Mouse (Mus musculus) testis, adult 2 months (tissue): ENCODE results near the gene Dmbt1. TPM values are rescaled to one million over a fixed set of nuclear protein-coding genes. Genes with fewer than 3 reads are reported as not detected.

Source experiments
- H3K27ac ChIP-seq: fragments of 200-500 bp; 2 replicates; pipeline ENCODE4 v1.5.1; 2012; ENCODE audit warnings: low read depth, low read length; ENCODE audit not compliant: control insufficient read depth, insufficient read depth
- H3K27me3 ChIP-seq: fragments of 200-500 bp; 2 replicates; pipeline ENCODE4 v1.6.1; 2012; ENCODE audit warnings: mild to moderate bottlenecking, low read length, moderate library complexity; ENCODE audit not compliant: control insufficient read depth, insufficient read depth
- H3K36me3 ChIP-seq: fragments of 200-500 bp; 2 replicates; pipeline ENCODE4 v1.6.1; 2012; ENCODE audit warnings: mild to moderate bottlenecking, low read length; ENCODE audit not compliant: control insufficient read depth, insufficient read depth
- H3K4me1 ChIP-seq: fragments of 200-500 bp; 2 replicates; pipeline ENCODE4 v1.6.1; 2012; ENCODE audit warnings: low read length; ENCODE audit not compliant: control insufficient read depth, insufficient read depth
- H3K4me3 ChIP-seq: fragments of 200-500 bp; 2 replicates; pipeline ENCODE4 v1.5.1; 2012; ENCODE audit warnings: low read depth, mild to moderate bottlenecking, low read length, moderate library complexity, mixed read lengths; ENCODE audit not compliant: control insufficient read depth
- CTCF ChIP-seq: fragments of 200-500 bp; IDR thresholded peaks from 2 replicates; pipeline ENCODE4 v1.5.1; 2012; ENCODE audit warnings: low read depth, mild to moderate bottlenecking, inconsistent platforms, low read length, moderate library complexity; ENCODE audit not compliant: control insufficient read depth, insufficient read depth, insufficient replicate concordance
- POLR2A ChIP-seq: fragments of 200-500 bp; IDR thresholded peaks from 2 replicates; pipeline ENCODE4 v1.6.1; 2012; ENCODE audit warnings: low read depth, mild to moderate bottlenecking, inconsistent platforms, low read length, moderate library complexity; ENCODE audit not compliant: control insufficient read depth
- polyA plus RNA-seq: library from polyadenylated mRNA; depleted of rRNA; stranded (reverse); fragments of >200 nt; gene quantifications from 2 replicates; pipeline ENCODE4 v1.2.3, GENCODE M21; 2012

The Dmbt1 gene
- polyA plus RNA-seq, 1 experiment, result 0.36 TPM

DNA sequence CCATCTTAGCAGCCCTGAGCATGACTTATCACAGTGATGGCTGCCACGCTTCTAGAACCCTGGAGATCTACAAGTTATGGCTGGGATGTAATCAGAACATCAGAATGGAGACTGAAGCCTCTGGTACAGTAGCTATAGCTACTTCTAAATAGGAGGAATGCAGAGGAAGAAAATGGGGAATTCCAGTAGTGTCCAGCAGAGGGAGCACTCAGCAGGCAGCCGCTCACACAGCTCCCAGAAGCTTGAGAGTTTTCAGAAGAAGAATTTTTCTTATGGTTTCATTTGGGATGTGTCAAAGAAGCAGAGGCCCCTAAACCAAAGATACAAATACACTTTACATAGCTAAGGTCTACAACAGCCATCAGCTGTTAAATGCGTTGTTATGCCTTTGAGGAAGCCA is 80.6 kb downstream of the Dmbt1 start:
- Histone ChIP-seq H3K4me3 (no peak overlapping the region), H3K27me3 (no peaks in the 10 kb centered on the region), H3K36me3 (no peaks in the 10 kb centered on the region), H3K27ac (no peak overlapping the region), H3K4me1 (no peaks in the 10 kb centered on the region)
- TF ChIP-seq CTCF, result peak; percentile 56; the same call in 1 of the 2 replicates
- no peak for TF ChIP-seq POLR2A

DNA sequence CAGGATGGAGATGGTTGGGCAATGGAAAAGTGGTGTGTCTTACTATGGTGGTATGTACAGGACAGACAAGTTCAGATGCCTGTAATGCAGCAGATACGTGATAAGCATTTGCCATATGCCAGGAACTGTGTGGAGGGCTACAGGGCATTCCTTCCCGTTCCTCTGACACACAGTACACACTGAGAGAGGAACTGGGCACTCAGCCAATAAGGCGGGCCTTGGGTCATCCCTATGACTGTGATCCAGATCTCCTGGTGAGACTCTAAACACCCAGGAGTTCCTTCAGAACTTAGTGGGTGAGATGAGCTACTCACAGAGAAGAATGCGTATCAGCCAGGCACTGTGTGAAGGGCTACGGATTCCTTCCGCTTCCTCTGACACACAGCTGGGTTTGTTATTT is 81.8 kb downstream of the Dmbt1 start:
- TF ChIP-seq CTCF (no peak), POLR2A (no peak)

DNA sequence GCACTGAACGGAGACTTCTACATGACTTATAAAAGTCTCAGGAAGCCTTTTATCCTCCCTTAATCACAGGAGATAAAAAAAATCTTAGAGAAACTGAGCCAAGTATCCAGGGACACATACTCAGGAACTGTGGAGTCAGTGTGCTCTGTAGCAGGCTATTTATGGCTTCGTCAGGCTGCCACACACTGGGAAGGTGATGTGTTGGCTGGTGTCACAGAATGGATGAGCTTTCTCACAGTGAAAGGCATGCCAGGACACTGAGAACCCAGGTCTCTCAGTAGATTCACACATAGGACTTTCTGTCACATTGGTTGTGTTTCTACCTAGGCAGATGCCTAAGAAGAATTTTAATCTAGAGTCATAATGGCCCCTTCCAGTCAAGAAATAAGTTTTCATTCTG is 82.6 kb downstream of the Dmbt1 start:
- no peak overlapping the region for H3K27ac ChIP-seq
- no peaks in the 10 kb centered on the region for H3K27me3 ChIP-seq
- no peaks in the 10 kb centered on the region for H3K36me3 ChIP-seq
- H3K4me3 ChIP-seq, result no peak overlapping the region
- TF ChIP-seq CTCF (no peak), POLR2A (no peak)
- no peaks in the 10 kb centered on the region for H3K4me1 ChIP-seq

More for the DNA sequence above, 81.8 kb downstream of the Dmbt1 start:
- Histone ChIP-seq H3K36me3 (no peaks in the 10 kb centered on the region), H3K4me3 (no peak overlapping the region), H3K27ac (no peak overlapping the region), H3K4me1 (no peaks in the 10 kb centered on the region), H3K27me3 (no peaks in the 10 kb centered on the region)

DNA sequence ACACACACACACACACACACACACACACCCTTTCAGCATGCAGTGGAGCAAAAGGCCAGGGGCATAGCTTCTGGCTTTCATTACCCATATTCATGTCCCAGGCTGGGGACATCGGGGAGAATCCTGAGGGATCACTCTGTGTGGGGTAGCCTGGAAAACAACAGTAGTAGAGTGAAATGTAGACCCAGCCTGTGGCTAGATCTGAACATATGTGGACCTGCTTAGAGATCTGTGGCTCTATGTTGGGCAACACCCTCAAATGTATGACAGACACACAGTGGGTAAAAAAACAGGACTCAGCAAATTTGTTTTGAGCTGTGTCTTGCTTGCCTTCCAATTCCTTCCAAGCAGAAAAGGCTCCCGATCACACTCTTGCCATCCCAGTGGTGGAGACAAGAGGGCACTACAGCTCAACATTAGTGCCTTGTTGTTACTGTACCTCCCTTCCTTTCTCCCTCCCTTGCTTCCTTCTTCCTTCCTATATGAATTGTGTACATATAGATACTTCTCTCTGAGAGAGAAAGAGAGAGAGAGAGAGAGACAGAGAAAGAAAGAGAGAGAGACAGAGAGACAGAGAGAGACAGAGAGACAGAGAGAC is 90.5 kb downstream of the Dmbt1 start:
- no peak for TF ChIP-seq POLR2A
- no peak for TF ChIP-seq CTCF
- no peaks in the 10 kb centered on the region for H3K27me3 ChIP-seq
- H3K36me3 ChIP-seq, result no peaks in the 10 kb centered on the region

DNA sequence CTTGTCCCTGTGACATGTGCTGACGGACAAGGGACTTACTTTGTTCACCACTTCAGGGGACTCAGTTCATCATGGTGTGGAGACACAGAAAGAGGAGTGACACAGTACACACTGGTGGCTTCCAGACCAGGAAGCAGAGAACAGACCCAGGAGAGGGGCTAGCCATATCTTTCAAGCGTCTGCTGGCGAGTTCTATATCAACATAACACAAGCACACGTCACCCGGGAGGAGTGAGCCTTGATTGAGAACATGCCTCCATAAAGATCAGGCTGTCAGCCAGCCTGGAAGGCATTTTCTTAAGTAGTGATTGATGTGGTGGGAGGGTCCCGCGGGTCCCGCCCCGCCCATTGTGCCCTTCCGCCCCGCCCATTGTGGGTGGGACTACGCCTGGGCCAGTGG is 98.2 kb downstream of the Dmbt1 start:
- Histone ChIP-seq H3K4me1 (no peaks in the 10 kb centered on the region), H3K27me3 (no peaks in the 10 kb centered on the region)

More for the DNA sequence above, 90.5 kb downstream of the Dmbt1 start:
- Histone ChIP-seq H3K27ac (no peak overlapping the region), H3K4me3 (no peak overlapping the region), H3K4me1 (no peaks in the 10 kb centered on the region)

DNA sequence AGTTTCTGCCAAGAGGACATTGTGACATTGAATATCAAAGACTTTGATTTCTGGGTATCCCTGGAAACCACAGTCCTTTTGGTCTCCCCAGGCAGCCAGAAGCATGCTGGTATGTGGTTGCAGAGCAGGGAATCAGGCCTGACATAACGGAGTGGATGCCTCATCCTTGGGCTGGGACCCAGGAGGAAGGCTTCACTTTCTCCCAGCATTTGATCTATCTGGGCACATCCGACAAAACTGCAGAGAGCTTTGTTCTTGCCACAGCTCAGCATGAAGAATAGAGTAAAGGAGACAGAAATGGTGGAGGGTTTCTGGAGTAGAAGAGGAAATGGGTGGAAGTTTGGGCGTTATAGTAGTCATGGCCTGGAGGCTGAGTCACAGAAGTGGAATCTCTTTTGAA is 101.3 kb downstream of the Dmbt1 start:
- no peak for TF ChIP-seq CTCF
- no peak for TF ChIP-seq POLR2A

More for the DNA sequence above, 98.2 kb downstream of the Dmbt1 start:
- no peak overlapping the region for H3K27ac ChIP-seq
- H3K4me3 ChIP-seq, result no peak overlapping the region
- TF ChIP-seq POLR2A (no peak), CTCF (no peak)
- no peaks in the 10 kb centered on the region for H3K36me3 ChIP-seq

DNA sequence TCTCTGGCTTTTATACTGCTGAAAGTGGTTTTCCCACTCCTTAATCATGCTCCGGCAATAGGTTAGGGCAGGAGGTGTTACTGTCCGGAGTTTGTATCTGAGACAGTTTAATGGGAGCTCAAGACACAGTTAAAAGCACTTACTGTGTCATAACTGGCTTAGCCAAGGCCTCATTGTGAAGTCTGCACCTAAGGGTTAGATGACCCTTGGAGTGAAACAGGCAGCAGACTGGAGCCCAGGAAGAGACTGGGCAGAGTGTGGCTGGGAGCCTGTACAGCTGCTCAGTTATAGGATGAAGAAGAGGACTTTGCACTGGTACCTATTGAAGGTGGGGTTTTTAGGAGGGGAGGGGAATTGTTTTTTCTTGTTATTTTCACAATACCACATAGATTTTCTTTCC is 114.4 kb downstream of the Dmbt1 start, which contains the start of gene 4933402N03Rik:
Gene 4933402N03Rik (minus strand): TSS at position 101 of the 400 bp plus-strand sequence.
- Histone ChIP-seq H3K36me3 (no peaks in the 10 kb centered on the region), H3K27me3 (no peaks in the 10 kb centered on the region), H3K27ac (no peak within 1 kb of the TSS), H3K4me3 (peak within 1 kb of the TSS; percentile 69), H3K4me1 (no peaks in the 10 kb centered on the region)
- TF ChIP-seq CTCF (no peak), POLR2A (no peak)

More for the DNA sequence above, 101.3 kb downstream of the Dmbt1 start:
- Histone ChIP-seq H3K36me3 (no peaks in the 10 kb centered on the region), H3K27ac (no peak overlapping the region), H3K27me3 (no peaks in the 10 kb centered on the region), H3K4me3 (no peak overlapping the region), H3K4me1 (no peaks in the 10 kb centered on the region)
